Mouse (Mus musculus) urinary bladder, postnatal 10 days (tissue): Measurements from ENCODE around the gene Scube1.

Experiments
- DNase-seq: peaks from one replicate; pipeline ENCODE4 v3.0.0; 2022; ENCODE audit warnings: low spot score

The Scube1 gene

GRCm38 (mm10) chr15:83664722-83665121, 60.1 kb downstream of the Scube1 start:
- no peak for DNase-seq

GRCm38 (mm10) chr15:83663066-83663465, 61.8 kb downstream of the Scube1 start:
- DNase-seq = no peak

GRCm38 (mm10) chr15:83662106-83662505, 62.7 kb downstream of the Scube1 start:
- DNase-seq = no peak

- DNase-seq = no peak
These were observed 82.3 kb downstream of the Scube1 start for GRCm38 (mm10) chr15:83642518-83642917.

- no peak for DNase-seq
These were observed 84.6 kb downstream of the Scube1 start for GRCm38 (mm10) chr15:83640208-83640607.

- no peak for DNase-seq
These were observed 85.7 kb downstream of the Scube1 start for GRCm38 (mm10) chr15:83639160-83639559.

GRCm38 (mm10) chr15:83638196-83638899, 86.5 kb downstream of the Scube1 start:
- no peak for DNase-seq

GRCm38 (mm10) chr15:83636759-83637158, 88.1 kb downstream of the Scube1 start:
- no peak for DNase-seq

GRCm38 (mm10) chr15:83635251-83635650, 89.6 kb downstream of the Scube1 start:
- DNase-seq = no peak

- DNase-seq = no peak
These were observed 90.7 kb downstream of the Scube1 start for GRCm38 (mm10) chr15:83634076-83634475.

GRCm38 (mm10) chr15:83631071-83631470, 93.8 kb downstream of the Scube1 start:
- DNase-seq = no peak

GRCm38 (mm10) chr15:83629716-83630115, 95.1 kb downstream of the Scube1 start:
- DNase-seq = no peak

GRCm38 (mm10) chr15:83626142-83626645, 98.6 kb downstream of the Scube1 start:
- DNase-seq = no peak

- no peak for DNase-seq
These were observed 109.6 kb downstream of the Scube1 start for GRCm38 (mm10) chr15:83615245-83615644.

GRCm38 (mm10) chr15:83607115-83607802, 117.6 kb downstream of the Scube1 start:
- DNase-seq = no peak

GRCm38 (mm10) chr15:83606700-83607099, 118.1 kb downstream of the Scube1 start:
- no peak for DNase-seq

- DNase-seq = no peak
These were observed 118.6 kb downstream of the Scube1 start for GRCm38 (mm10) chr15:83606216-83606615.

GRCm38 (mm10) chr15:83603426-83603825, 121.4 kb downstream of the Scube1 start:
- no peak for DNase-seq

GRCm38 (mm10) chr15:83603046-83603396, 121.8 kb downstream of the Scube1 start:
- no peak for DNase-seq

GRCm38 (mm10) chr15:83602372-83603045, 122.3 kb downstream of the Scube1 start:
- DNase-seq = no peak

GRCm38 (mm10) chr15:83601185-83601584, 123.6 kb downstream of the Scube1 start:
- no peak for DNase-seq

GRCm38 (mm10) chr15:83596833-83597232, 128.0 kb downstream of the Scube1 start:
- DNase-seq = no peak

GRCm38 (mm10) chr15:83595364-83595711, 129.5 kb downstream of the Scube1 start:
- DNase-seq = no peak
